Mouse (Mus musculus): ENCODE results near the gene Pitpnm2. TPM values are rescaled to one million over a fixed set of nuclear protein-coding genes. Genes with fewer than 3 reads are reported as not detected.

Gene Pitpnm2
- polyA plus RNA-seq, 1 experiment: 5.3 TPM

GRCm38 (mm10) chr5:124158305-124158704 is 91.3 kb downstream of the Pitpnm2 start:
- no peak overlapping the region for H3K4me2 ChIP-seq (ENCODE audit: low read depth)
- TF ChIP-seq USF1 (IDR thresholded peaks at IDR 0.05; ENCODE audit: low read depth) (no peak), MYOG (IDR thresholded peaks at IDR 0.05; ENCODE audit: control insufficient read depth in 1 of 3, insufficient read depth in 1 of 3, insufficient read length in 2 of 3, low read depth in 2 of 3) (no peak), TCF3 (IDR thresholded peaks at IDR 0.05; ENCODE audit: insufficient read length, low read depth) (no peak), MYOD1 (IDR thresholded peaks at IDR 0.05; ENCODE audit: control insufficient read depth in 1 of 3, insufficient read length in 2 of 3, low read depth in 2 of 3) (peak in 1 of 3 experiments; percentile 19), CEBPB (IDR thresholded peaks at IDR 0.05; ENCODE audit: insufficient read depth, poor library complexity, severe bottlenecking) (no peak)
- no peaks in the 10 kb centered on the region for H3K36me3 ChIP-seq (ENCODE audit: control insufficient read depth, insufficient read depth)
- no peaks in the 10 kb centered on the region for H3K79me2 ChIP-seq (ENCODE audit: control insufficient read depth, insufficient read depth)
- H3K27me3 ChIP-seq (ENCODE audit: control insufficient read depth, insufficient read depth, insufficient read length): no peaks in the 10 kb centered on the region
- no peak overlapping the region for H3K4me3 ChIP-seq
- no peak overlapping the region for H3ac ChIP-seq (ENCODE audit: control insufficient read depth, insufficient read length)

DNA sequence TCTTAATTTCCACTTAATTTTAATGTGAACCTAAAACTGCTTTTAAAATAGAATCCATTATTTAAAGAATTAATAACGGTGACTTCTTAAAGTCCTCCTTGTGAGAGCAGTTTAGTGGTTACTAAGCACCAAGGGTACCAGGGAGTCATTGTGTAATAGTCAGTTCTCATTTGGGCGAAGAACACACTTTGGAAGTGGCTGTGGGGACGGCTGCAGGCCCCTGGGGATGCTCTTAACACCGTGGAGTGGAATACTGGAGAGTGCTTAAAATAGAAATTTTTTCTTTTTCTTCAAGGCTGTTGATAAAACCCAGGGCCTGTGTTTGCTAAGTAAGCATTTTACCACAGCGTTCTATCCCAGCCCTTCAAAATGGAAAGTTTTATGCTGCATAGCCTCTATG is 93.6 kb downstream of the Pitpnm2 start:
- Histone ChIP-seq H3K4me3 (no peak overlapping the region), H3K27me3 (ENCODE audit: control insufficient read depth, insufficient read depth, insufficient read length) (no peaks in the 10 kb centered on the region), H3ac (ENCODE audit: control insufficient read depth, insufficient read length) (no peak overlapping the region), H3K4me2 (ENCODE audit: low read depth) (no peak overlapping the region), H3K79me2 (ENCODE audit: control insufficient read depth, insufficient read depth) (no peaks in the 10 kb centered on the region), H3K36me3 (ENCODE audit: control insufficient read depth, insufficient read depth) (no peaks in the 10 kb centered on the region)
- TF ChIP-seq CEBPB (IDR thresholded peaks at IDR 0.05; ENCODE audit: insufficient read depth, poor library complexity, severe bottlenecking) (no peak), TCF3 (IDR thresholded peaks at IDR 0.05; ENCODE audit: insufficient read length, low read depth) (no peak), MAX (IDR thresholded peaks at IDR 0.05; ENCODE audit: low read depth) (no peak), POLR2A (IDR thresholded peaks at IDR 0.05; ENCODE audit: insufficient read length, low read depth) (no peak), USF1 (IDR thresholded peaks at IDR 0.05; ENCODE audit: low read depth) (no peak), E2F4 (IDR thresholded peaks at IDR 0.05; ENCODE audit: insufficient read depth) (no peak), MYOG (IDR thresholded peaks at IDR 0.05; ENCODE audit: control insufficient read depth in 1 of 3, insufficient read depth in 1 of 3, insufficient read length in 2 of 3, low read depth in 2 of 3) (no peak), REST (IDR thresholded peaks at IDR 0.05; ENCODE audit: insufficient read depth, insufficient read length) (no peak), MYOD1 (IDR thresholded peaks at IDR 0.05; ENCODE audit: control insufficient read depth in 1 of 3, insufficient read length in 2 of 3, low read depth in 2 of 3) (no peak), POLR2AphosphoS2 (IDR thresholded peaks at IDR 0.05; ENCODE audit: insufficient read length, low read depth) (no peak), SRF (IDR thresholded peaks at IDR 0.05; ENCODE audit: control insufficient read depth, insufficient read length, low read depth) (no peak), TCF12 (IDR thresholded peaks at IDR 0.05; ENCODE audit: insufficient read depth, poor library complexity, severe bottlenecking) (no peak)

DNA sequence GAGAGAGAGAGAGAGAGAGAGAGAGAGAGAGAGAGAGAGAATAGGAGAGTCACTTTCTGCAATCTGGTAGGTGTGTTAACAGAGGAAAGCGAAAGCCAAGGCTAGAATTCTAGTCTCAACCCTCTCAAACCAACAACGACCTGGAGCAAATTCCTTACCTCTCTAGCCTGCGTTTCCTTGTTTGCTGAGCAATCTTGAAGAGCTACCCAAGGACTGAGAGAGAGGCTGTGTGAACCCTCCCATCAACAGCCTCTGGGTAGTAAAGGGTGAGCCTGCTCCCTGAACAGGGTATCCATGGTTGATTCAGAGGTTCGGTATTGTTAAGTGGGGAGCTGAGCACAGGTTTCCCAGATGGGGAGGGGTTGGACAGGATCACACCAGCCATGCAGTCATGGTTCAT is 96.8 kb downstream of the Pitpnm2 start:
- TF ChIP-seq TCF12 (IDR thresholded peaks at IDR 0.05; ENCODE audit: insufficient read depth, poor library complexity, severe bottlenecking) (no peak), CEBPB (IDR thresholded peaks at IDR 0.05; ENCODE audit: insufficient read depth, poor library complexity, severe bottlenecking) (no peak), MYOD1 (IDR thresholded peaks at IDR 0.05; ENCODE audit: control insufficient read depth in 1 of 3, insufficient read length in 2 of 3, low read depth in 2 of 3) (no peak), POLR2A (IDR thresholded peaks at IDR 0.05; ENCODE audit: insufficient read length, low read depth) (no peak), REST (IDR thresholded peaks at IDR 0.05; ENCODE audit: insufficient read depth, insufficient read length) (no peak), MAX (IDR thresholded peaks at IDR 0.05; ENCODE audit: low read depth) (no peak), E2F4 (IDR thresholded peaks at IDR 0.05; ENCODE audit: insufficient read depth) (no peak), TCF3 (IDR thresholded peaks at IDR 0.05; ENCODE audit: insufficient read length, low read depth) (no peak), SRF (IDR thresholded peaks at IDR 0.05; ENCODE audit: control insufficient read depth, insufficient read length, low read depth) (no peak), POLR2AphosphoS2 (IDR thresholded peaks at IDR 0.05; ENCODE audit: insufficient read length, low read depth) (no peak), USF1 (IDR thresholded peaks at IDR 0.05; ENCODE audit: low read depth) (no peak), MYOG (IDR thresholded peaks at IDR 0.05; ENCODE audit: control insufficient read depth in 1 of 3, insufficient read depth in 1 of 3, insufficient read length in 2 of 3, low read depth in 2 of 3) (no peak)

DNA sequence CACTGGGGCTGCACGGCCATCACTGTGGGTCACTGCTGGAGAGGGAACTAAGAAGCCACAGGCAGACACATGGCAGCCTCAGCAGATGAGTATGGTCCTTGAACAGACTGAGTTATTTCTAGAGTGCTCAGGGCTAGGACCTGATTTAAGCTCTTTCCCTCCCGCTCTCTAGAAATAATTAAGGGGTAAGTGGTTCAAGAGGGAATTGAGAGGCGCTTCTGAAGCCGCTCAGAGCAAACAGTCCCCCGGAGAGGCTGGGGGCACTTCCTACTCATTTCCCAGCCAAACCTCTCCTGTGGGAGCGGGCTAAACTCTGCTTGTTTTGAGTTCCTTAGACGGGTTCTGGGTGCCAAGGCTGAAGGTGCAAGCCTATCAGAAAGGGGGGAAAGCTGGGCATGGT is 98.7 kb downstream of the Pitpnm2 start:
- Histone ChIP-seq H3K36me3 (ENCODE audit: control insufficient read depth, insufficient read depth) (no peaks in the 10 kb centered on the region), H3K4me3 (no peak overlapping the region), H3K4me2 (ENCODE audit: low read depth) (no peak overlapping the region), H3K79me2 (ENCODE audit: control insufficient read depth, insufficient read depth) (no peaks in the 10 kb centered on the region), H3K27me3 (ENCODE audit: control insufficient read depth, insufficient read depth, insufficient read length) (no peaks in the 10 kb centered on the region), H3ac (ENCODE audit: control insufficient read depth, insufficient read length) (no peak overlapping the region)
- TF ChIP-seq POLR2A (IDR thresholded peaks at IDR 0.05; ENCODE audit: insufficient read length, low read depth): no peak
- TF ChIP-seq MAX (IDR thresholded peaks at IDR 0.05; ENCODE audit: low read depth): no peak
- TF ChIP-seq TCF3 (IDR thresholded peaks at IDR 0.05; ENCODE audit: insufficient read length, low read depth): no peak
- no peak for TF ChIP-seq REST (IDR thresholded peaks at IDR 0.05; ENCODE audit: insufficient read depth, insufficient read length)
- no peak for TF ChIP-seq MYOG (IDR thresholded peaks at IDR 0.05; ENCODE audit: control insufficient read depth in 1 of 3, insufficient read depth in 1 of 3, insufficient read length in 2 of 3, low read depth in 2 of 3)
- no peak for TF ChIP-seq MYOD1 (IDR thresholded peaks at IDR 0.05; ENCODE audit: control insufficient read depth in 1 of 3, insufficient read length in 2 of 3, low read depth in 2 of 3)
- no peak for TF ChIP-seq USF1 (IDR thresholded peaks at IDR 0.05; ENCODE audit: low read depth)
- no peak for TF ChIP-seq POLR2AphosphoS2 (IDR thresholded peaks at IDR 0.05; ENCODE audit: insufficient read length, low read depth)
- TF ChIP-seq TCF12 (IDR thresholded peaks at IDR 0.05; ENCODE audit: insufficient read depth, poor library complexity, severe bottlenecking): no peak
- no peak for TF ChIP-seq E2F4 (IDR thresholded peaks at IDR 0.05; ENCODE audit: insufficient read depth)
- TF ChIP-seq CEBPB (IDR thresholded peaks at IDR 0.05; ENCODE audit: insufficient read depth, poor library complexity, severe bottlenecking): no peak
- TF ChIP-seq SRF (IDR thresholded peaks at IDR 0.05; ENCODE audit: control insufficient read depth, insufficient read length, low read depth): no peak

More for the DNA sequence above, 96.8 kb downstream of the Pitpnm2 start:
- Histone ChIP-seq H3K36me3 (ENCODE audit: control insufficient read depth, insufficient read depth) (no peaks in the 10 kb centered on the region), H3ac (ENCODE audit: control insufficient read depth, insufficient read length) (no peak overlapping the region), H3K79me2 (ENCODE audit: control insufficient read depth, insufficient read depth) (no peaks in the 10 kb centered on the region), H3K4me3 (no peak overlapping the region), H3K27me3 (ENCODE audit: control insufficient read depth, insufficient read depth, insufficient read length) (no peaks in the 10 kb centered on the region), H3K4me2 (ENCODE audit: low read depth) (no peak overlapping the region)
